Mouse (Mus musculus) fat pad, adult 2 months (tissue): ENCODE results near the gene Rap1gap.

Experiments
- DNase-seq: peaks from one replicate; pipeline ENCODE4 v3.0.0-alpha.2; 2011; ENCODE audit warnings: low read depth, low spot score; ENCODE audit errors: extremely low read depth

The Rap1gap gene

GRCm38 (mm10) chr4:137661078-137661450 lies 3.5 kb upstream of the Rap1gap start:
- DNase-seq: no peak

- no peak for DNase-seq
These were observed 3.0 kb upstream of the Rap1gap start for GRCm38 (mm10) chr4:137661547-137661946.

GRCm38 (mm10) chr4:137663491-137663890 lies 1.0 kb upstream of the Rap1gap start:
- no peak for DNase-seq

DNA sequence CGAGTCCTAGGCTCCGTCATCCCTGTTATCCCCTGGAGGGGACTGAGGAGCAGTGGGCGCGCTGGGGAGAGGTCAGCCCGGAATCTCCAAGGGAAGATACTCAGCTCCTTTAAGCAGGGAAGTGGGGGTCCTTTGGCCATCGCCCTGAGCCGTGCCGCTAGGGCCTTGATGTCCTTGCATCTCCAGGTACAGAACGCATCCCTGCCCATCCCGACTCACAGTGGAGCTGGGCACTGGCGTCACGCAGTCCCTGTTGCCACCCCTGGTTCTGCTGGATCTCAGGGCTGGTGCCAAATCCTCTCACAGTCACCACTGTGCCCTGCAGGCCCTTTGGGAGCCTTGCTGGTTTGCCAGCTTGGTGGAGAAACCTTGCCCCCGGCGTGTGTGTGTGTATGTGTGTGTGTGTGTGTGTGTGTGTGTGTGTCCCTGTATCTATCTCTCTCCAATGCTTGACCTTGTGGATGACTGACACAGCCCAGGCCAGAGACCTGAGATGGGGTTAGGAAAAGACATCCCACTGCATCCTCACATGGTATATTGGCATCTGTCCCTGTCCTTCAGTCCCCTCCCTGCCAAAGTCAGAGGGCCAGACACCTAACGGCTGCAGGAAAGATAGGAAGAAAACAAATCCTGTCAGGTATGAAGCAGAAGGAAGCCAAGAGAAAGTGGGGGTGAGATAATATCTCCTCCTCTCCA lies 602 bp downstream of the Rap1gap start:
- DNase-seq: no peak

- no peak for DNase-seq
These were observed 1.3 kb downstream of the Rap1gap start for GRCm38 (mm10) chr4:137665791-137666190.

DNA sequence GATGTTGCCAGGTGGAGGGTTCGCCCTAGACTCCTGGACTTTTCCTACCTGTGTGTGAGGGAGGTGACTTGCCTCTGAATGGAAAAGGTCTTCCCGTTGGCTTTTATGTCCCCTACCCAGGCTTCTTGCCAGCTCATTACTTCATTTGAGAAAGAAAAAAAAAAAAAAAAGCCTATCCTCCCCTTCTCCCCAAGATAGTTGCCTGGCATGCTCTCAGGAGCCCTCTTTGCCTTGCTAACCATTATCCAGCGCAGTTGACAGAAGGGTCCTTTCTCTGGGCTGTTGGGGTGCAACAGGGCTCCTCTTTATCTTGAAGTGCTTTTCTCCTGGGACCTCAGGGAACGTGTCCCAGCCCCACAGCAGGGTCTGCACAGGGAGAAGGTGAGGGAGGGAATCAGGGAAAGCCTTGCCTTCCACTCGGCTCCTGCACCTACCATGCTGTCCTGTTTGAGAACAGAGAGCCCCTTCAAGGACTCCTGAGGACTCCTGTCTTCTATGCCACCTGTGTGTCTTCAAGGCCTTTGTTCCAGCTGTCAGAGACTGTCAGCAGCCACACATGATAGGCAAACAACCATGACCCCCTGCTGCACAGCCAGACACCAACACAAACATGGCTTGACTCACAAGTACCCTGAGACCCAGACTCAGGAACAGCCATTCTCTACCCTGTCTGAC lies 1.9 kb downstream of the Rap1gap start:
- no peak for DNase-seq

DNA sequence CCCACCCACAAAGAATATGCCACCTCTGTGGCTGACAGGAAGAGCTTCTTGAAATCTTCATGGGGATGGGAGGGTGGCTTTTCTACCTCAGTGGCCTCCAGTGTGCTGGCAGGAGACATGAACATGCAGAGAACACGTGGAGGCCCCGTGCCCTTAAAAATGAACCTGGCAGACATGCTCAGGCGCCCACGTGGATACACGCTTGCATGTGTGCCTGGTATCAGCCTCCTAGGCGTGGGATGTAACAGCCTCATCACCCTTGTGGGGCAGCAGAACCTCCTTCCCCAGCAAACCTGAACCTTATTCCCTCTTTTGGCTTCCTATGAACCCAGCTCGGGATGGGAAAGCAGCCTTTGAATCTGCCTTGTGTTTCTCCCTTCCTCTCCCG lies 2.4 kb downstream of the Rap1gap start:
- no peak for DNase-seq

DNA sequence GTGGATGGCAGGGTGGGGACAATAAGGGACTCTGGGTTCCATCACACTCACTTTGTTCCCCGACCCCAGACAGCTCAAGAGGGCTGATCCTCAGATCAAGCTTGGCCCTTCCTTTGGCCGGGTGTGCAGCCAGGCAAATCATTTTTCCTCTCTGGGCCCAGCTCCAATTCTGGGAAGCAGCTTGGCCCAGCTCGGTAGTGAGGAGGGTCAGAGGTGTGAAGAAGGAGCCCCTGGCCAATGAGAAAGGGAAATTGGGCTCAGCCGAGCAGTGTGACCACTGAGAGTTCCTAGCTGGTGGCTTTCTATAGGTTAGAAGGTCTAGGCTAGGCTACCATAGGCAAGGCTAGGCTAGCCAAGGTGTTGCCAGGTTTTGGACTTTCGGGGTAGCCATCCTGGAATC lies 3.2 kb downstream of the Rap1gap start:
- DNase-seq: no peak

DNA sequence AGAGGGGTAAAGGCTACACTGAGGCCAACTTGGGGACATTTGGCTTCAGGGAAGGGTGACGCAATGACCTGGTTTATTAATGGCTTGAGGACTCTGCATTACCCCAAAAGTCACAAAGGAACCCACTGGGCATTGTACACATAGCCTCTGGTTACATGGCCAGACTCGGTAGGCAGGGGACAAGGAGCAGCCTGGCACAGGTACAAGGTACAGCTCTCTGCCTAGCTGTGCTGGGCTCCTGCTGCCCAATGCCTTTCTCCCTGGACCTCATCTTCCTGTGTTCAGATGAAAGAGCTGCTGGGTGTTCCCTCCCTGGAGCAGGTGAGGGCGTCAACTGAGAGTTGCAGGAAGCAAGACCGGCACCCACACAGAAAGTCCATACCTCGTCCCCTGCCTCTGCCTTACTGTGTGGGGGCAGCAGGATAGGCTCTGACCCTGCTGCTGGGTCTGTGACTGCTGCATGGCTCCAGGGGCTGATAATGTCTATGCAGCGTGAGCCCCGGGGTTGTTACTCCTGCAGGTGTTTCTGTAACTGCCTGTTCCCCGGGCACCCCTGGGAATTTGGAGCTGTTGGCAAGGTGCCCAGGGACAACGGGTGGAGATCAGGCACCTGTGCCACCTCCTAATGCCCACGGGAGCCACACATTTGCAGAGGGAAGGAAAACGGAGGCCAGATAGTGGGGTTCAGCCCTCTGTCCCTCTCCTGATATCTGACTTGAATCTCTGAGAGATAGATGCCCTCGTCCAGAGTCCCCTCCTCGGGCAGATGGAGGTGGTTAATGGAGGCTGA lies 7.4 kb downstream of the Rap1gap start:
- DNase-seq: no peak

- DNase-seq: no peak
These were observed 11.0 kb downstream of the Rap1gap start for GRCm38 (mm10) chr4:137675566-137675965.

- DNase-seq: no peak
These were observed 11.5 kb downstream of the Rap1gap start for GRCm38 (mm10) chr4:137676057-137676456.

DNA sequence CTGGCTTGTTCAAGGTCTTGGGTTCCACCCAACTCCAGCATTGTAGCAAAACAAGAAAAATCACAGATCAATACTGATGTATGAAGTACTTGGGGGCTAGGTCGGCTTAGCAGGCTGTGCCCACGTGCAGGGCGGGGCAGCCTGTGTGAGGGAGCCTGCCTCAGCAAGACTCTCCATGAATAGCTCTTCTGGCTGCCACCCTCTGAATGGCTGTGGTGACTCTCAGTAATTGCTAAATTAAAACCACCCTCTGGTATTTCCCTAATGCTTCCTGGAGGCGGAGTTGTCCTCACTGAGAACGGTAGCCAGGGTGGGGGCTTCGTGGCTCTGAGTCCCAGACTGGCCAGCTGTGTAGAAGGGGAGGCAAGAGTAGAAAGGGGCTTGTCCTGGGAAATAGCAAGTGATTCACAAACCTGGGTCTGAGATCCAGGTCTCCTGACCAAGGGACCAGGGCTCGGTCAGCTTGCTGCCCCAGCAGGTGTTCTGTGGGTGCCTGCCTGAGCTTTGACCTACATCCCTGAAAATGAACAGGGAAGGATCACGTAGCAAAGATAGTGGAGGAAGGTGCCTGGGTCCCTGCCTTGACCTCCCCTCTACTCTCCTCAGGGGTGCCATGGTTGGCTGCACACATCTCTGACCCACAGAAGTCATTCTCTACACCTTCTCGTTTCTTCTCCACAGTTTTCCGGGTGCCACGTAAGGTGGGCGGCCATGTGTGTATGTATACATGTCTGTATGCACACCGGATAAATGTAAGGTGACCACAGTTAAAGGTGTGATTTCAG lies 12.4 kb downstream of the Rap1gap start:
- no peak for DNase-seq

DNA sequence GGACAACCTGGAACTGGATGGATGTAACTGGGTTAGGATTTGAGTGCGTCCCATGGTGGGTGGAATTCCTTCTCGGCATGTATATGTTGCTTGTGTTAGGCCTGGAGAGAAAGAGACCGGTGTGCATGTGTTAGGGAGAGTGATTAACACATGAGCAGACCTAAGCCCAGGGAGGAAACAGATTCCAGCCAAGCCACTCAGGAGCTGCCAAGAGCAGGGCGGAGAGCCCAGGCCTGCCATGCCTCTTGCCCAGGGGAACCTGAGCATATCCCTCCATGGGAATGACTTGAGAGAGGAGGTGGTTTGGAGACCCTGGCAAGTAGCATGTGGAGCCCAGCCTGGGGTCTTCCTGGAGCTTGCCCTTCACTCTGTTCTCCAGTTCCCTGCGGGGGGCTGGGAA lies 13.4 kb downstream of the Rap1gap start:
- no peak for DNase-seq

DNA sequence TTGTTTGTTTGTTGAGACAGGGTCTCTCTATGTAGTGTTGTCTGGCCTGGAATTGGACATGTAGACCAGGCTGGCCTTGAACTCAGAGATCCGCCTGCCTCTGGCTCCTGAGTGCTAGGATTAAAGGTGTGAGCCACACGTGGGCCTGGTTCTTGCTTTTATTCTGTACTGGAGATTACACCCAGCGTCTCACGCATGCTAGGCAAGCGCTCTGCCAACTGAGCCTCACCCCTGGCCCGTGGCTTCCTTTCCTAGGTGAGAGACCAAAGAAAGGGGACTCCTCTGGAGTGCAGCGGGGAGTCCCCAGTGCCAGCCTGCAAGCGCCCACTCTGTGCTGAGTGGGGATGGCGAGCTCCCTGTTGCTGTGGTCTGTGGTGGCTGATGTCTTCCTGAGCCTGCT lies 14.0 kb downstream of the Rap1gap start:
- no peak for DNase-seq

DNA sequence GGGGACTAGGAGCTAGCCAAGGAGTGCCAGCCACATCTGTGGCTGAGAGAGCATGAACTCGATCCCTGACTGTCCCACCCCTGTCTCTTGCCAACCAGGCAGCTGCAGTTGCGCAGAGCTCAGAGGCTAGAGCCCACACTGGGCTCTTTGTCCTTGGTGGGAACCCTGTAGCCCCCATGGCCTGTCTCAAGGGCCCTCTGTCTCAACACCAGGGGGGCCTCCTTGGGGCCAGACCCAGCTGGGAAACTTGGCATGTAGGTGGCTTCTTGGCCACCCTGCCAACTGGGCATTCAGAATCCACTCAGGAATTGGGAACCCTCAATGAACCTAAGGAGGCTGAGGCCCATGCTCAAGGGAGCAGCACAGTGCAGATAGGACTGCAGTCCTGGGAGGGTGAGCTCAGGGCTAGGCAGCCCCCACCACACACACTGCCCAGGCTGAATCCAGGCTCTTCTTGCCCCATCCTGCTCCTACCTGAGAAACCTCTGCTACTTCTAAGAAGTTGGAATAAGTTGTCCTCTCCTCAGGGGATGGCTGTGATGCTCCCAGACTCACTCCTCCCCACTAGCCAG lies 15.5 kb downstream of the Rap1gap start:
- DNase-seq: no peak

DNA sequence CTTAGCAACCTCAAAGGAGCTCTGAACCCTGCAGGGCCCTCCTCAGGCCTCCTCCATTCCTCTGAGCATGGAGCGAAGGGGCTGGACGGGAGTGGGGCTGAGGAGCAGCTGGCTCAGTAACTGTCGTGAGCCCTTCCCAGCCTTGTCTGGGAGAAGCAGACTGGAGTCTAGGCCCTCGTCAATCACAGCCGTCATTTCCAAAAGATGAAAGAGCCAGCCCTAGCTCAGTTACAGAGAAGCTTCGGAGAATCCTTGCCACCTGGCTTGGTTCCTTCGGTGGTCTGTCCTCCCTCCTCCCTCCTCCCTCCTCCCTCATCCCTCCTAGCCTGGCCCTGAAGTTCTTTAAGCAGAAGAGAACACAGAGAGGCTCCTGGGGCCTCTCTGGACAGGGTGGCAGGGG lies 16.2 kb downstream of the Rap1gap start:
- DNase-seq: no peak

DNA sequence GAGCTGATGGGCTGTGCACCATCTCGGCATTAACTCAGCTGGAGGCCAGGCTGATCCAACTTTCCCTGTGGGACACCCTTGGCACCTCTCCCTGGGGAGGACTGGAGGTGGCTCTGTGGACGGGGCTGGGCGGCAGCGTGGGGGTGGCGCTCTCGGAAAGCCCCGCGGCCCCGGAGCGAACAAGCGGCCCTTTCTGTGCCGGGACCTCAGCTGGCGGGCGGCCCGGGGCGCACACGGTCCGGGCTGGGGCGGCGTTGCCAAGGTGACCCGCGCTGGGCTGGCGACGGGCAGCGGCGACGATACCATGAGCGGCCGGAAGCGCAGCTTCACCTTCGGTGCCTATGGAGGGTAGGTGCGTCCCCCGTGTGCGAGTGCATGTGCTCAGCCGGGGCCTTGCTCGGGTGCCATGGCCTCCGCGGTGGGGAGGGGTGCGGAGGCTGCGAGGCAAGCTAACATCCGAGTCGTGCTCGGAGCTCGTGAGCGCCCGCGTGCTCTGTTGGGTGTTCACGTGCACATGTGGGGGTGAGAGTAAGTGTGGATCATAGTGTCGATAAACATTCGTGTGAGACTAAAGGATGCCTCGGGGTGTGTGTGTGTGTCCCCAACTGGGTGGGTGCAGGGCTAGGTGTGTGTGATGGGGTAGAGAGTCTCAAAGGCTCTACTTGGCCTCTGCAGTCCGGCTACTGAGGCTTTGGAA lies 17.0 kb downstream of the Rap1gap start:
- no peak for DNase-seq

DNA sequence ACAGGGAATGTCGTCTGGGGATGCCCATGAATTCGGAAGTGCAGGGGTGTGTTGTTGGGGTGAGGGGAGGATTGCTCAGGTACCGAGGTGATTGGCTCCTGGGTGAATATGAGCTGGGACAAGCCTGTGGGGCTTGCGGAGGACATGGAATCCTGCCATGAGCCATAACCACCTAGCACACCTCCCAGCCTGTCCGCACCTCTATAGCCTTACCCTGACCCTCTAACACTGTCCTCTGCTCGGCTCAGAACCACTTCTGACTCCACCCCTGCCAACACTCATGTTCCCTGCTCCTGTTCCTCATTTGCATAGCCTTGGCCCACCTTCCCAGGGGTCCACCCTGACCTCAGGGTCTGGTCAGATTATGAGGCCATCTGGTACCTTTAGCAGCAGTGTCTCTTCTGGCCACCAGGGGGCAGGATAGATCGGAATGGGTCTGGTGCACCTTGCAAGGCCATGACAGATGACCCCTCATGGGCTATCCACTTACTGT lies 18.5 kb downstream of the Rap1gap start:
- no peak for DNase-seq

- DNase-seq: no peak
These were observed 20.4 kb downstream of the Rap1gap start for GRCm38 (mm10) chr4:137684830-137685343.

- no peak for DNase-seq
These were observed 21.8 kb downstream of the Rap1gap start for GRCm38 (mm10) chr4:137686303-137686702.
